Comparison of ENCODE assay signal across 18 mouse cellular contexts in the genomic region with DNA sequence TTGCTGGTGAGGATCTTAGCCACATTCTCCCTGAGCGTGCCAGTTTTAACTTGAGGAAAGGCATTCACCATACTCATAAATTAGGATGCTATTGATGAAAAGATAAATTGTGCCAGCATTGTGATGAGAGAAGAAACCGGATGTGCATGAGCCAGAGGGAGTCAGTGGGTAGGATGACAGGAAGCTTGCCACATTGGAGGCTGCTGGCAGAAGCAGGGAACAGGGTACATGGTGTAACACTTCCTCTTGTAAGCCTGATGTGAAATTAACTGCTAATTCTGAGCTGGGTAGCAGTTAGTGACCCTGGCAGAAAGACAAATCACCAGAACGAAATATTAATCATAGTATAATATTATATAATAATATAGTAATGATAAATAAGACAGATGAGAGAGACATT. TPM values are rescaled to one million over a fixed set of nuclear protein-coding genes. Genes with fewer than 3 reads are reported as not detected.
"Had no signal": no experiment of that assay in that cellular context is flagged by ENCODE, and none has a peak within 500 bp of the region (broad histone marks: within the 10 kb centered on the region; RNA-seq: fewer than 3 reads in every experiment).

No protein-coding gene starts in this region.

- H3K9me3 ChIP-seq: limb, embryonic 15.5 days; liver, embryonic 13.5 days; megakaryocyte, embryonic 14.5 days; midbrain, embryonic 15.5 days; neural tube, embryonic 12.5 days; stomach, embryonic 15.5 days had no signal

- H3K27ac ChIP-seq: kidney, postnatal 0 days; limb, embryonic 15.5 days; liver, embryonic 13.5 days; midbrain, embryonic 15.5 days; neural tube, embryonic 12.5 days; stomach, embryonic 15.5 days had no signal

- H3K4me3 ChIP-seq: limb, embryonic 15.5 days; liver, embryonic 13.5 days; megakaryocyte, embryonic 14.5 days; midbrain, embryonic 15.5 days; neural tube, embryonic 12.5 days; stomach, embryonic 15.5 days had no signal

- DNase-seq: kidney, adult 9 months; kidney, postnatal 36 days; liver, embryonic 13.5 days; lung, adult 18-20 months; right cerebral cortex, postnatal 4 days; spleen, adult 18-20 months; thymus, adult 2 months; thymus, postnatal 25 days had no signal

- H3K36me3 ChIP-seq: limb, embryonic 15.5 days; liver, embryonic 13.5 days; midbrain, embryonic 15.5 days; neural tube, embryonic 12.5 days; stomach, embryonic 15.5 days had no signal

- ATAC-seq: intestine, postnatal 0 days; midbrain, embryonic 15.5 days had no signal

- H3K27me3 ChIP-seq: limb, embryonic 15.5 days; liver, embryonic 13.5 days; megakaryocyte, embryonic 14.5 days; midbrain, embryonic 15.5 days; neural tube, embryonic 12.5 days; stomach, embryonic 15.5 days had no signal

- H3K4me1 ChIP-seq: limb, embryonic 15.5 days; liver, embryonic 13.5 days; megakaryocyte, embryonic 14.5 days; midbrain, embryonic 15.5 days; neural tube, embryonic 12.5 days; stomach, embryonic 15.5 days had no signal

RNA-seq across cellular contexts. Expression of a gene that starts 52.0 kb away (rescaled TPM):
- total RNA-seq: monocyte, adult 5-6 weeks; neutrophil, adult 5-6 weeks had no signal
- polyA plus RNA-seq: limb, embryonic 11.5 days; liver, embryonic 13.5 days; thymus, adult 2 months had no signal
